Mouse (Mus musculus): ENCODE data around the gene H2-Q7. TPM values are rescaled to one million over a fixed set of nuclear protein-coding genes. Genes with fewer than 3 reads are reported as not detected.
"Not testable (repeated sequence)": the region's sequence is repeated elsewhere in the genome, so short reads cannot be mapped to it uniquely, and the experiment has no call there.

Gene H2-Q7
- polyA plus RNA-seq, 1 experiment from 2014 or later, result 4.3 TPM

DNA sequence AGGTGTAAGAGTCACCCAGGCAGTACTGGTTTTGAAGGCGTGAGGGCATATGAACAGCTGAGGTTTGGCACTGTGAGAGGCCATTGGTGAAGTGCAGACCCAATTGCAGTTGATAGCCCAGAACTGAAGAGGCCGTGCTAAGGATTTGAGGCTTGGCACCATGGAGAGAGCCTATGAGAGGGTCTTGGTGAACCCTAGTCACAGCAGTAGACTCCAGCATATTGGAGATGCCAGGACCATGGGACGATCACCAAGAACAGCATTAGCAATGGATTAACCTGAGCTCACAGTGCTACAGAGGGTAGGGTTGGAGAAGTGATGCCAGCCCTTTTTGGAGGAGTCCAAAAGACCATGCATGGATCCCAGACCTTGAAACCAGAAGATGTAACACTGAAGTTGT is 6.8 kb upstream of the H2-Q7 start:
- not testable (repeated sequence) for ATAC-seq; H3K27me3 ChIP-seq (replicated peaks; ENCODE audit: control insufficient read depth, insufficient read depth, low read length); H3K4me2 ChIP-seq (ENCODE audit: low read length); H3K9me3 ChIP-seq (ENCODE audit: control insufficient read depth, low read length); H3K4me1 ChIP-seq (ENCODE audit: control insufficient read depth, insufficient read depth, low read depth, low read length); H3K27ac ChIP-seq (ENCODE audit: low read depth, low read length); H3K36me3 ChIP-seq (ENCODE audit: control insufficient read depth, insufficient read depth, low read length); H3K9ac ChIP-seq (ENCODE audit: low read depth, low read length); H3K4me3 ChIP-seq (ENCODE audit: low read length)
- 88% methylated on average over 2 of the region's 3 CpGs for WGBS

DNA sequence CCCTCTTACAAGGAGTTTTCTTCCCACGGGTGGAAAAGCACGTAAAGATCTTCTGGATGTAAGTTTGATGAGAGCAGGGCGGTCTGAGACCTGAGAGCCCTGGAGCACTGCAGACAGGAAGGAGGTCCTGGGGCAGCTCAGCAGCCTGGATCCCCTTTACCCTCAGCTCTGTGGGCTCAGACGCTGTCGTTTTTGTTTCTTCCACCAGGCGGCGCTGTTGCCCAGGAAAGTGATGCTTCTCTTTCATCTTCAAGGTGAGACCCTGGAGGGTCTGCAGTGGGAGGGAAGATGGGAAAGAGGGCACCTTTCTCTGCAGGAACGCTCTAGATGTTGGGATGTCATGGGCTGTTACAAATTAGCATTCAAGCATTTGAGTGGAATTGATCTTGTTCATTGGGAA is 4.1 kb upstream of the H2-Q7 start:
- H3K4me3 ChIP-seq (ENCODE audit: low read length); H3K9ac ChIP-seq (ENCODE audit: low read depth, low read length); H3K27me3 ChIP-seq (replicated peaks; ENCODE audit: control insufficient read depth, insufficient read depth, low read length); H3K4me1 ChIP-seq (ENCODE audit: control insufficient read depth, insufficient read depth, low read depth, low read length); ATAC-seq; H3K27ac ChIP-seq (ENCODE audit: low read depth, low read length); H3K9me3 ChIP-seq (ENCODE audit: control insufficient read depth, low read length); H3K4me2 ChIP-seq (ENCODE audit: low read length); H3K36me3 ChIP-seq (ENCODE audit: control insufficient read depth, insufficient read depth, low read length): not testable (repeated sequence)
- 10% methylated on average over 8 of the region's 8 CpGs for WGBS

DNA sequence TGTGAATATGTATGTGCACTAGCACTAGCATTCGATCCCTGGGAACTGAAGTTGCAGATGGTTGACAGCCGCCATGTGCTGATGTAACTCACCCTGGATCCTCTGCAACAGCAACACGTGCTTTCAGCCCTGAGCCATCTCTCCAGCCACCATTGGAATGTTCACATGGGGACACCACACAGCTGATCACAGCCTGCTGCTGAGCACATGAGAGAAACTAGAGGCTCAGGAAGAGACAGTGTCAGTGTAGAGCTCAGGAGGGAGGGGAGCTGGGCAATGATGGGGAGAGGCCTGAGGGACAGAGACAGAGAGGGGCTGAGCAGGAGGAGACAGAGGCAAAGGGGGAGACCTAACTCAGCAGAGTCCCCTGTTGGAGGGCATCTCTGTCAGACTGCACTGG is 3.4 kb upstream of the H2-Q7 start:
- H3K4me3 ChIP-seq (ENCODE audit: low read length); H3K9me3 ChIP-seq (ENCODE audit: control insufficient read depth, low read length); H3K27ac ChIP-seq (ENCODE audit: low read depth, low read length); H3K4me2 ChIP-seq (ENCODE audit: low read length); ATAC-seq; H3K4me1 ChIP-seq (ENCODE audit: control insufficient read depth, insufficient read depth, low read depth, low read length); H3K27me3 ChIP-seq (replicated peaks; ENCODE audit: control insufficient read depth, insufficient read depth, low read length); H3K9ac ChIP-seq (ENCODE audit: low read depth, low read length); H3K36me3 ChIP-seq (ENCODE audit: control insufficient read depth, insufficient read depth, low read length): not testable (repeated sequence)
- WGBS, result 82% methylated on average over 3 of the region's 3 CpGs

DNA sequence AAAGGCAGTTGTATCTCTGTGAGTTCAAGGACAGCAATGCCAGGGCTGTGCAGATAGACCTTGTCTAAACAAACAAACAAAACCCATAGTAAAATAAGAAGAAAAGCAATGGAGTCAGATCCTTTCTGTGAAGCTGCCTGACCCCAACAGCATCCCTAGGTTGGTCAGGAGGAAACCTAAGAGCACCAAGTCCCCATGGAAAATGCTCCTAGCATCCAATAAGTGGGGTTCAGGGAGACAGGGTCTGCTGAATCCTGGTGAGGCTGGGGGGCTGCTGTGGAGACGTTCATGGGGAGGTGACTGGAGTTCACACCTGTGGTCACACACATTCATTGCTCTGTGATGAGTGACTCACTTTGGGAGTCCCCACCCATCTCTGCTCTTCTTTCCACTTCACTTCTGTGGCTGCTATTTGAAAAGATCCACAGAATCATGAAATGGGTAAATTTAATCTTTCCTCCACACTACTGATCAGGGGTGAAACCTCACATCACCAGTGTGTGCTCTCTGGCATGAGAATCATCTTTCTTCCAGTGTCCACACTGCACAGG is 1.5 kb upstream of the H2-Q7 start:
- not testable (repeated sequence) for H3K36me3 ChIP-seq (ENCODE audit: control insufficient read depth, insufficient read depth, low read length); H3K9me3 ChIP-seq (ENCODE audit: control insufficient read depth, low read length); H3K9ac ChIP-seq (ENCODE audit: low read depth, low read length); H3K4me3 ChIP-seq (ENCODE audit: low read length); H3K27ac ChIP-seq (ENCODE audit: low read depth, low read length); ATAC-seq; H3K4me2 ChIP-seq (ENCODE audit: low read length); H3K4me1 ChIP-seq (ENCODE audit: control insufficient read depth, insufficient read depth, low read depth, low read length); H3K27me3 ChIP-seq (replicated peaks; ENCODE audit: control insufficient read depth, insufficient read depth, low read length)
- 80% methylated on average over 1 of the region's 1 CpGs for WGBS

DNA sequence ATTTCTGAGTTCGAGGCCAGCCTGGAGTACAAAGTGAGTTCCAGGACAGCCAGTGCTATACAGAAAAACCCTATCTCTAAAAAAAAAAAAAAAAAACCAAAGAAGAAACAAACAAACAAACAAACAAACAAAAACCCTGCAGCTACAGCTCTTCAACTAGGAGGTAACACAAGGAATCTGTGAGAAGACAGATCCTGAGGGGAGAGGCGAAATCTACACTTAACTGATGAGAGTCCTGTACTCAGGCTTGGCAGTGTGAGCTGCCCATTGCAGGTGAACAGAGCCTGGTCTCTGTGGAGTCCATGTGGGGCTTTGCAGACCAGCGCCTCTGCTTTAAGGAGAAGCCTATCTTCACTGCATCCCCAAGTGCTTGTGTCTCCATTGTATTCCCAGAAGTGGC is 560 bp upstream of the H2-Q7 start:
- not testable (repeated sequence) for H3K4me3 ChIP-seq (ENCODE audit: low read length); ATAC-seq; H3K9ac ChIP-seq (ENCODE audit: low read depth, low read length); H3K4me2 ChIP-seq (ENCODE audit: low read length); H3K9me3 ChIP-seq (ENCODE audit: control insufficient read depth, low read length); H3K27ac ChIP-seq (ENCODE audit: low read depth, low read length); H3K27me3 ChIP-seq (replicated peaks; ENCODE audit: control insufficient read depth, insufficient read depth, low read length); H3K4me1 ChIP-seq (ENCODE audit: control insufficient read depth, insufficient read depth, low read depth, low read length); H3K36me3 ChIP-seq (ENCODE audit: control insufficient read depth, insufficient read depth, low read length)
- 82% methylated on average over 1 of the region's 3 CpGs for WGBS

DNA sequence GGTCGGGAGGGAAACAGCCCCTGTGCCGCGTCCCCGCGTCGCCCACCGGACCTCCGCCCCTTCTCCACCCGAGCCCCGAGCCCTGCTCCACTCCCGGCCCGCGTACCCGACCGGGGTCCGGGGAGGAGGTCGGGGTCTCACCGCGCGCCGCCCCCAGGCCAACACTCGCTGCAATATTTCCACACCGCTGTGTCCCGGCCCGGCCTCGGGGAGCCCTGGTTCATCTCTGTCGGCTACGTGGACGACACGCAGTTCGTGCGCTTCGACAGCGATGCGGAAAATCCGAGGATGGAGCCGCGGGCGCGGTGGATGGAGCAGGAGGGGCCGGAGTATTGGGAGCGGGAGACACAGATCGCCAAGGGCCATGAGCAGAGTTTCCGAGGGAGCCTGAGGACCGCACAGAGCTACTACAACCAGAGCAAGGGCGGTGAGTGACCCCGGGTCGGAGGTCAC is 366 bp downstream of the H2-Q7 start:
- not testable (repeated sequence) for H3K27me3 ChIP-seq (replicated peaks; ENCODE audit: control insufficient read depth, insufficient read depth, low read length); H3K4me1 ChIP-seq (ENCODE audit: control insufficient read depth, insufficient read depth, low read depth, low read length); H3K27ac ChIP-seq (ENCODE audit: low read depth, low read length); H3K9me3 ChIP-seq (ENCODE audit: control insufficient read depth, low read length); H3K36me3 ChIP-seq (ENCODE audit: control insufficient read depth, insufficient read depth, low read length)
- H3K4me3 ChIP-seq (ENCODE audit: low read length), result peak overlapping the region; percentile 49
- peak; percentile 75 for ATAC-seq
- 1% methylated on average over 41 of the region's 48 CpGs for WGBS
- H3K4me2 ChIP-seq (ENCODE audit: low read length), result peak overlapping the region; percentile 89
- H3K9ac ChIP-seq (ENCODE audit: low read depth, low read length), result peak overlapping the region; percentile 65

DNA sequence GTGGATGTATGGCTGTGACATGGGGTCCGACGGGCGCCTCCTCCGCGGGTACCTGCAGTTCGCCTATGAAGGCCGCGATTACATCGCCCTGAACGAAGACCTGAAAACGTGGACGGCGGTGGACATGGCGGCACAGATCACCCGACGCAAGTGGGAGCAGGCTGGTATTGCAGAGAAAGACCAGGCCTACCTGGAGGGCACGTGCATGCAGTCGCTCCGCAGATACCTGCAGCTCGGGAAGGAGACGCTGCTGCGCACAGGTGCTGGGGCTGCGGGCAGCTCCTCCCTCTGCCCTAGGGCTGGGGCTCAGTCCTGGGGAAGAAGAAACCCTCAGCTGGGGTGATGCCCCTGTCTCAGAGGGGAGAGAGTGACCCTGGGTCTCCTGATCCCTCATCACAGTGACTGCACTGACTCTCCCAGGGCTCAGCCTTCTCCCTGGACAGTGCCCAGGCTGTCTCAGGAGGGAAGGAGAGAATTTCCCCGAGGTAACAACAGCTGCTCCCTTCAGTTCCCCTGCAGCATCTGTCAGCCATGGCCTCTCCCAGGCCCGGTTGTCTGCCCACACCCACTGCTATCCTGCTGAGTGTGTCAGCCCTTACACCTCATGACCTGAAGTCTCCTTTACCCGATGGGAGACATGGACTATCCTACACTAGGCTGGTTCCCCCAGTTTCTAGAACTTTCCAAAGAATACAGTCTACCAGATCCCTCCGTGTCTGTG is 1.1 kb downstream of the H2-Q7 start:
- H3K4me2 ChIP-seq (ENCODE audit: low read length), result not testable (repeated sequence)

DNA sequence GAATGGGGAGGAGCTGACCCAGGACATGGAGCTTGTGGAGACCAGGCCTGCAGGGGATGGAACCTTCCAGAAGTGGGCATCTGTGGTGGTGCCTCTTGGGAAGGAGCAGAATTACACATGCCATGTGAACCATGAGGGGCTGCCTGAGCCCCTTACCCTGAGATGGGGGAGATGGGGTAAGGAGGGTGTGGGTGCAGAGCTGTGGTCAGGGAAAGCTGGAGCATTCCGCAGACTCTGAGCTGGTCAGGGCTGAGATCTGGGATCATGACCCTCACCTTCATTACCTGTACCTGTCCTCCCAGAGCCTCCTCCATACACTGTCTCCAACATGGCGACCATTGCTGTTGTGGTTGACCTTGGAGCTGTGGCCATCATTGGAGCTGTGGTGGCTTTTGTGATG is 3.4 kb downstream of the H2-Q7 start:
- not testable (repeated sequence) for H3K27ac ChIP-seq (ENCODE audit: low read depth, low read length); H3K4me2 ChIP-seq (ENCODE audit: low read length); H3K4me1 ChIP-seq (ENCODE audit: control insufficient read depth, insufficient read depth, low read depth, low read length); H3K9ac ChIP-seq (ENCODE audit: low read depth, low read length); ATAC-seq; H3K4me3 ChIP-seq (ENCODE audit: low read length); H3K9me3 ChIP-seq (ENCODE audit: control insufficient read depth, low read length); H3K36me3 ChIP-seq (ENCODE audit: control insufficient read depth, insufficient read depth, low read length); H3K27me3 ChIP-seq (replicated peaks; ENCODE audit: control insufficient read depth, insufficient read depth, low read length)
- WGBS, result 90% methylated on average over 2 of the region's 2 CpGs

More for the DNA sequence above, 1.1 kb downstream of the H2-Q7 start:
- not testable (repeated sequence) for H3K4me1 ChIP-seq (ENCODE audit: control insufficient read depth, insufficient read depth, low read depth, low read length); H3K27ac ChIP-seq (ENCODE audit: low read depth, low read length); H3K9me3 ChIP-seq (ENCODE audit: control insufficient read depth, low read length); H3K9ac ChIP-seq (ENCODE audit: low read depth, low read length); H3K36me3 ChIP-seq (ENCODE audit: control insufficient read depth, insufficient read depth, low read length); H3K4me3 ChIP-seq (ENCODE audit: low read length); ATAC-seq; H3K27me3 ChIP-seq (replicated peaks; ENCODE audit: control insufficient read depth, insufficient read depth, low read length)
- WGBS, result 46% methylated on average over 24 of the region's 27 CpGs

DNA sequence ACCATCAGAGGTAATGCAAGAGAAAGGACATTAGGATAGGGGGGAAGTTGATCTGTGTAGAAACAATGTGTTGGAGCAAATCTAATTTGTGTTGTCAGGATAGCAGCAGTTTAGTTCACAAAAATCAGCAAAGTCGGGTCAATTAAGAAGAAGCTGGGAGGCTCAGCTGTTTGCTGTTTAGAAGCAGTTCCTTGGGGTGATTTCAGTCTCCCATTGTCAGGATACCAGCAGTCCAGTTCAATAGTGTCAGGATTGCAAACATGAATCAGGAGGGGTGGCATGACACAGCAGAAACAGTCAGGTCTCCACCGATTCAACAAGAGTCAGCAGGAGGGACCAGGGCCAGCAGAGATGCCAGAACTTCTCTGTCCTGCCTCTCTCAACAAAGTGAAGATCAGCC is 5.6 kb downstream of the H2-Q7 start:
- H3K4me3 ChIP-seq (ENCODE audit: low read length); H3K9ac ChIP-seq (ENCODE audit: low read depth, low read length); H3K9me3 ChIP-seq (ENCODE audit: control insufficient read depth, low read length); H3K4me1 ChIP-seq (ENCODE audit: control insufficient read depth, insufficient read depth, low read depth, low read length); H3K27me3 ChIP-seq (replicated peaks; ENCODE audit: control insufficient read depth, insufficient read depth, low read length); H3K27ac ChIP-seq (ENCODE audit: low read depth, low read length); ATAC-seq; H3K36me3 ChIP-seq (ENCODE audit: control insufficient read depth, insufficient read depth, low read length); H3K4me2 ChIP-seq (ENCODE audit: low read length): not testable (repeated sequence)
- WGBS, result 91% methylated on average over 2 of the region's 2 CpGs

Measured in hindbrain, embryonic 16.5 days (tissue).